Mouse (Mus musculus) large intestine, adult 2 months (tissue): ENCODE measurements around the gene Wscd2. TPM values are rescaled to one million over a fixed set of nuclear protein-coding genes. Genes with fewer than 3 reads are reported as not detected.

Experiments used
- DNase-seq: peaks from one replicate; pipeline ENCODE4 v3.0.0-alpha.2; 2012; ENCODE audit warnings: low read depth, low spot score
- WGBS: fragments of 180-500 bp; shearing (Covaris S2); methylation state at CpG from one replicate; pipeline ENCODE4 v1.1.7; 2018; 5-methylcytosine and 5-hydroxymethylcytosine counted together
- polyA plus RNA-seq: library from polyadenylated mRNA; depleted of rRNA; stranded (reverse); fragments of >200 nt; gene quantifications from 2 replicates; pipeline ENCODE4 v1.2.3, GENCODE M21; 2012; rRNA removed

The Wscd2 gene
- polyA plus RNA-seq, 1 experiment, result 6.9 TPM

GRCm38 (mm10) chr5:113633037-113633714, 143.0 kb downstream of the Wscd2 start:
- WGBS, result 21% methylated on average over 9 of the region's 9 CpGs

GRCm38 (mm10) chr5:113634024-113634651, 144.0 kb downstream of the Wscd2 start:
- 32% methylated on average over 13 of the region's 13 CpGs for WGBS
- DNase-seq, result no peak

More at GRCm38 (mm10) chr5:113633037-113633714, 143.0 kb downstream of the Wscd2 start:
- DNase-seq, result no peak

GRCm38 (mm10) chr5:113634887-113635610, 144.9 kb downstream of the Wscd2 start:
- no peak for DNase-seq
- 71% methylated on average over 7 of the region's 7 CpGs for WGBS

GRCm38 (mm10) chr5:113635861-113636565, 145.9 kb downstream of the Wscd2 start:
- WGBS, result 68% methylated on average over 15 of the region's 15 CpGs
- no peak for DNase-seq

GRCm38 (mm10) chr5:113637631-113638030, 147.5 kb downstream of the Wscd2 start:
- 68% methylated on average over 4 of the region's 4 CpGs for WGBS
- DNase-seq, result no peak

- WGBS, result 86% methylated on average over 12 of the region's 12 CpGs
- no peak for DNase-seq
Observed at GRCm38 (mm10) chr5:113638055-113638454, 147.9 kb downstream of the Wscd2 start.

GRCm38 (mm10) chr5:113639126-113639525, 149.0 kb downstream of the Wscd2 start:
- WGBS, result 60% methylated on average over 5 of the region's 5 CpGs
- no peak for DNase-seq

Other genes starting within 250 kb of the Wscd2 start
- 7.1 and 7.5 TPM in 2 replicates for gene Sgsm1, start 179.5 kb upstream of the Wscd2 start, polyA plus RNA-seq
- not detected in 2 replicates for gene Aym1, start 133.0 kb upstream of the Wscd2 start, polyA plus RNA-seq
- gene Cmklr1, start 160.1 kb downstream of the Wscd2 start, polyA plus RNA-seq, result 5.4 and 12.1 TPM in 2 replicates
- not detected in 2 replicates for gene 1700069L16Rik, start 234.4 kb downstream of the Wscd2 start, polyA plus RNA-seq
- 4.3 and 5.8 TPM in 2 replicates for gene Ficd, start 245.5 kb downstream of the Wscd2 start, polyA plus RNA-seq